In the genomic region with DNA sequence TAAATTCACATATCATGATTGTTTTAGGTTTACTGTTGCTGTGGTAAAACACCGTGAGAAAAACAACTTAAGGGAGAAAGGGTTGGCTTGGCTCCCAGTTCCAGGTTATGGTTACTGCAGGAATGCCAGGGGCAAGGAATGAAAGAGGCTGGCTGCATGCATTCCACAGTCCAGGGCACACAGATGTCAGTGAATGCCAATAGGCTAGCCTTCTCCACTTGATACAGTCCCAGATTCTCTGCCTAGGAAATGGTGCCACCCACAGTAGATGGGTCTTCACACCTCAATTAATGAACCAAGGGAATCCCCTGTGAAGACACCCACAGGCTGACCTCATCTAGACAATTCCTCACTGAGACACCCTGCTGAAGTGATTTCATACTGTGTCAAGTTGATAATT, we compare ENCODE assay signal across 19 mouse cellular contexts. TPM values are rescaled to one million over a fixed set of nuclear protein-coding genes. Genes with fewer than 3 reads are reported as not detected.
DNase-seq lines count a peak whose midpoint lies in the region; ATAC-seq lines count a peak whose summit lies in the region.
"Had no signal": no experiment of that assay in that cellular context is flagged by ENCODE, and none has a peak within 500 bp of the region (broad histone marks: within the 10 kb centered on the region; RNA-seq: fewer than 3 reads in every experiment).

No protein-coding gene starts in this region.

- no peak overlapping the region for H3K4me3 ChIP-seq in kidney, embryonic 15.5 days (replicated peaks)
- no peak overlapping the region for H3K4me3 ChIP-seq in midbrain, embryonic 11.5 days (ENCODE audit: low read depth, low read length)
- H3K4me3 ChIP-seq in midbrain, embryonic 15.5 days: no peak overlapping the region
- H3K4me3 ChIP-seq: embryonic facial prominence, embryonic 13.5 days; forebrain, embryonic 15.5 days; heart, embryonic 10.5 days; hindbrain, embryonic 15.5 days; midbrain, embryonic 13.5 days; neural tube, embryonic 13.5 days had no signal

- no peak for ATAC-seq in kidney, embryonic 15.5 days (replicated peaks; ENCODE audit: low FRiP score)
- 0 out of 2 replicates have a peak, but pooled peaks have one; percentile 22 for ATAC-seq in midbrain, embryonic 11.5 days (ENCODE audit: low FRiP score)
- no peak for ATAC-seq in midbrain, embryonic 15.5 days (replicated peaks)
- ATAC-seq: CD4-positive, CD25-positive, alpha-beta regulatory T cell, adult 4 months; midbrain, embryonic 13.5 days had no signal

- DNase-seq in kidney, adult 11 months: peak; percentile 67
- DNase-seq in midbrain, embryonic 11.5 days (ENCODE audit: low spot score, missing footprints): peak; percentile 62
- peak; percentile 39 for DNase-seq in kidney, postnatal 10 days
- DNase-seq in gastrocnemius, postnatal 4 days (ENCODE audit: low spot score in 2 of 2): no peak
- DNase-seq in lung, postnatal 14 days: no peak
- DNase-seq: adrenal gland, postnatal 25 days; gastrocnemius, postnatal 25 days; right cerebral cortex, adult 18-20 months; thymus, postnatal 36 days had no signal

- peaks cover 71% of the 10 kb centered on the region for H3K36me3 ChIP-seq in kidney, embryonic 15.5 days
- H3K36me3 ChIP-seq in midbrain, embryonic 11.5 days (ENCODE audit: control insufficient read depth, insufficient read depth, low read length): no peaks in the 10 kb centered on the region
- no peaks in the 10 kb centered on the region for H3K36me3 ChIP-seq in midbrain, embryonic 15.5 days (replicated peaks)
- H3K36me3 ChIP-seq: forebrain, embryonic 15.5 days had no signal

- no peaks in the 10 kb centered on the region for H3K4me1 ChIP-seq in kidney, embryonic 15.5 days
- no peaks in the 10 kb centered on the region for H3K4me1 ChIP-seq in midbrain, embryonic 11.5 days (ENCODE audit: control insufficient read depth, insufficient read depth, low read length)
- H3K4me1 ChIP-seq in midbrain, embryonic 15.5 days: no peaks in the 10 kb centered on the region
- H3K4me1 ChIP-seq: embryonic facial prominence, embryonic 13.5 days; forebrain, embryonic 15.5 days; heart, embryonic 10.5 days; hindbrain, embryonic 15.5 days; midbrain, embryonic 13.5 days; neural tube, embryonic 13.5 days had no signal

- 48% methylated on average over 1 of the region's 1 CpGs for WGBS in kidney, embryonic 15.5 days
- 88% methylated on average over 1 of the region's 1 CpGs for WGBS in midbrain, embryonic 11.5 days
- 76% methylated on average over 1 of the region's 1 CpGs for WGBS in midbrain, embryonic 15.5 days

- H3K27me3 ChIP-seq in kidney, embryonic 15.5 days: no peaks in the 10 kb centered on the region
- no peaks in the 10 kb centered on the region for H3K27me3 ChIP-seq in midbrain, embryonic 11.5 days (ENCODE audit: control insufficient read depth, insufficient read depth, low read length)
- H3K27me3 ChIP-seq in midbrain, embryonic 15.5 days (replicated peaks): no peaks in the 10 kb centered on the region
- H3K27me3 ChIP-seq: embryonic facial prominence, embryonic 13.5 days; forebrain, embryonic 15.5 days; hindbrain, embryonic 15.5 days; midbrain, embryonic 13.5 days; neural tube, embryonic 13.5 days had no signal

- H3K9ac ChIP-seq in kidney, embryonic 15.5 days: no peak overlapping the region
- H3K9ac ChIP-seq in midbrain, embryonic 11.5 days (ENCODE audit: low read length): no peak overlapping the region
- no peak overlapping the region for H3K9ac ChIP-seq in midbrain, embryonic 15.5 days
- H3K9ac ChIP-seq: embryonic facial prominence, embryonic 13.5 days; forebrain, embryonic 15.5 days; hindbrain, embryonic 15.5 days; midbrain, embryonic 13.5 days; neural tube, embryonic 13.5 days had no signal

- H3K9me3 ChIP-seq in kidney, embryonic 15.5 days (replicated peaks): no peaks in the 10 kb centered on the region
- H3K9me3 ChIP-seq in midbrain, embryonic 11.5 days (ENCODE audit: control insufficient read depth, low read length): no peaks in the 10 kb centered on the region
- H3K9me3 ChIP-seq in midbrain, embryonic 15.5 days: no peaks in the 10 kb centered on the region
- H3K9me3 ChIP-seq: embryonic facial prominence, embryonic 13.5 days; forebrain, embryonic 15.5 days; heart, embryonic 10.5 days; hindbrain, embryonic 15.5 days; midbrain, embryonic 13.5 days; neural tube, embryonic 13.5 days had no signal

- no peak overlapping the region for H3K27ac ChIP-seq in kidney, embryonic 15.5 days
- no peak overlapping the region for H3K27ac ChIP-seq in midbrain, embryonic 11.5 days (ENCODE audit: low read depth, low read length)
- H3K27ac ChIP-seq in midbrain, embryonic 15.5 days: no peak overlapping the region
- H3K27ac ChIP-seq: embryonic facial prominence, embryonic 13.5 days; forebrain, embryonic 15.5 days; heart, embryonic 10.5 days; hindbrain, embryonic 15.5 days; midbrain, embryonic 13.5 days; neural tube, embryonic 13.5 days had no signal

- H3K4me2 ChIP-seq in kidney, embryonic 15.5 days: no peak overlapping the region
- no peak overlapping the region for H3K4me2 ChIP-seq in midbrain, embryonic 11.5 days
- H3K4me2 ChIP-seq in midbrain, embryonic 15.5 days: no peak overlapping the region
- H3K4me2 ChIP-seq: embryonic facial prominence, embryonic 13.5 days; forebrain, embryonic 15.5 days; hindbrain, embryonic 15.5 days; liver, embryonic 11.5 days; midbrain, embryonic 13.5 days; neural tube, embryonic 13.5 days had no signal

RNA-seq across cellular contexts. Expression of gene Ccdc34, which starts 12.9 kb away (rescaled TPM):
- polyA plus RNA-seq in kidney, embryonic 15.5 days (2015; fragmentation: Nextera tagmentation; extraction: Ambion mirVana): 47.1 and 49.5 TPM in 2 replicates
- 59.0 and 67.9 TPM in 2 replicates for polyA plus RNA-seq in midbrain, embryonic 11.5 days (2014; fragmentation: Nextera tagmentation; extraction: Ambion mirVana)
- 29.8 and 30.2 TPM in 2 replicates for polyA plus RNA-seq in midbrain, embryonic 15.5 days (2015; fragmentation: Nextera tagmentation; extraction: Ambion mirVana)
- total RNA-seq in gastrocnemius, postnatal 4 days (2021): 10 to 100 TPM; 20.6 to 22.9 TPM

Comparison
In these comparisons a context has a peak if more than half of its experiments do, and no peak if none do; other contexts are left out.
1. DNase-seq: peak in kidney, adult 11 months (single experiment), midbrain, embryonic 11.5 days (single experiment) and kidney, postnatal 10 days (single experiment); none in gastrocnemius, postnatal 4 days (0 of 2) and lung, postnatal 14 days (single experiment).